Mouse (Mus musculus) G1E (cell line): ENCODE data around the gene Exd2.

Experiments
- CTCF ChIP-seq: IDR thresholded peaks from 2 replicates; pipeline ENCODE4 v1.5.1; 2012; ENCODE audit warnings: low read depth, low read length, inconsistent platforms, mixed read lengths
- GATA1 ChIP-seq: IDR thresholded peaks from 2 replicates; pipeline ENCODE4 v1.6.1; 2012; ENCODE audit warnings: borderline replicate concordance, low read length, inconsistent platforms, mixed read lengths

GRCm38 (mm10) chr12:80537313-80537712 lies 74.4 kb downstream of the Exd2 start:
- TF ChIP-seq CTCF (no peak), GATA1 (no peak)
